Mouse (Mus musculus) liver, postnatal 0 days (tissue): Measurements from ENCODE around the gene Ahdc1. TPM values are rescaled to one million over a fixed set of nuclear protein-coding genes. Genes with fewer than 3 reads are reported as not detected.
A peak's percentile ranks its signal among the peaks of the same experiment; 100 is the strongest.
"Not testable (repeated sequence)": the region's sequence is repeated elsewhere in the genome, so short reads cannot be mapped to it uniquely, and the experiment has no call there.

Source experiments
- ATAC-seq: fragments of 200-750 bp; cut with Nextera tagmentation; 2 replicates; pipeline ENCODE4 v1.8.0; 2017; ENCODE audit warnings: mild to moderate bottlenecking, moderate library complexity
- DNase-seq: peaks from one replicate; pipeline ENCODE4 v3.0.0-alpha.2; 2016
- H3K27ac ChIP-seq: fragments of 300-500 bp; sonication (generic); 2 replicates; pipeline ENCODE4 v1.5.1; 2014; ENCODE audit warnings: antibody characterized with exemption, moderate library complexity, mild to moderate bottlenecking, low read depth
- H3K27me3 ChIP-seq: fragments of 300-500 bp; sonication (generic); 2 replicates; pipeline ENCODE4 v1.6.1; 2014; ENCODE audit warnings: low read length, control low read depth, mixed read lengths; ENCODE audit not compliant: insufficient read depth
- H3K36me3 ChIP-seq: fragments of 300-500 bp; sonication (generic); replicated peaks from 2 replicates; pipeline ENCODE4 v1.6.1; 2014; ENCODE audit warnings: mild to moderate bottlenecking, control low read depth, low read length, moderate library complexity, mixed read lengths; ENCODE audit not compliant: insufficient read depth
- H3K4me1 ChIP-seq: fragments of 300-500 bp; sonication (generic); 2 replicates; pipeline ENCODE4 v1.6.1; 2014; ENCODE audit warnings: antibody characterized with exemption, mild to moderate bottlenecking, control low read depth; ENCODE audit not compliant: insufficient read depth
- H3K4me2 ChIP-seq: fragments of 300-500 bp; sonication (generic); 2 replicates; pipeline ENCODE4 v1.6.1; 2014; ENCODE audit warnings: low read depth, mild to moderate bottlenecking, low read length, moderate library complexity, mixed read lengths
- H3K4me3 ChIP-seq: fragments of 300-500 bp; sonication (generic); 2 replicates; pipeline ENCODE4 v1.5.1; 2014; ENCODE audit warnings: low read depth, low read length
- H3K9ac ChIP-seq: fragments of 300-500 bp; sonication (generic); replicated peaks from 2 replicates; pipeline ENCODE4 v1.6.1; 2014; ENCODE audit warnings: mild to moderate bottlenecking, moderate library complexity
- H3K9me3 ChIP-seq: fragments of 300-500 bp; sonication (generic); 2 replicates; pipeline ENCODE4 v1.6.1; 2016; ENCODE audit warnings: mild to moderate bottlenecking, control low read depth, low read length, mixed read lengths
- CTCF ChIP-seq: sonication (generic); IDR thresholded peaks from 2 replicates; pipeline ENCODE4 v1.5.1; 2016; ENCODE audit warnings: antibody characterized with exemption, low read depth
- EP300 ChIP-seq: IDR thresholded peaks from 2 replicates; pipeline ENCODE4 v1.6.1; 2016; ENCODE audit warnings: antibody characterized with exemption, low read depth, mild to moderate bottlenecking
- WGBS: fragments of 180-500 bp; shearing (Covaris S2); extraction: QIAGEN DNeasy Blood & Tissue Kit; methylation state at CpG from one replicate; pipeline ENCODE4 v1.1.7; 2014; ENCODE audit not compliant: insufficient replicate concordance; 5-methylcytosine and 5-hydroxymethylcytosine counted together
- polyA plus RNA-seq: library from polyadenylated mRNA; unstranded; fragments of >200 nt; fragmentation: Nextera tagmentation; extraction: Ambion mirVana; gene quantifications from 2 replicates; pipeline ENCODE4 v1.2.1, GENCODE M21; 2015

The Ahdc1 gene
- polyA plus RNA-seq, 1 experiment from 2014 or later = 0.87 TPM

GRCm38 (mm10) chr4:133091459-133091785 is 80.4 kb downstream of the Ahdc1 start:
- no peaks in the 10 kb centered on the region for H3K36me3 ChIP-seq
- H3K9me3 ChIP-seq = no peaks in the 10 kb centered on the region
- DNase-seq = no peak
- 48% methylated on average over 4 of the region's 4 CpGs for WGBS
- H3K4me3 ChIP-seq = no peak overlapping the region
- 0 out of 2 replicates have a peak, but pooled peaks cover 3% of the 10 kb centered on the region for H3K27me3 ChIP-seq
- H3K4me1 ChIP-seq = peaks cover 58% of the 10 kb centered on the region
- no peak for TF ChIP-seq CTCF
- H3K4me2 ChIP-seq = no peak overlapping the region
- no peak for ATAC-seq
- H3K9ac ChIP-seq = no peak overlapping the region
- H3K27ac ChIP-seq = no peak overlapping the region

GRCm38 (mm10) chr4:133092453-133092901 is 81.4 kb downstream of the Ahdc1 start:
- WGBS = 7% methylated on average over 18 of the region's 18 CpGs
- Histone ChIP-seq H3K27me3 (0 out of 2 replicates have a peak, but pooled peaks cover 3% of the 10 kb centered on the region), H3K4me2 (peak overlapping the region; percentile 47; the same call in 1 of the 2 replicates), H3K4me1 (peaks cover 51% of the 10 kb centered on the region), H3K36me3 (no peaks in the 10 kb centered on the region), H3K4me3 (no peak overlapping the region), H3K9ac (peak overlapping the region; percentile 30; the same call in 1 of the 2 replicates), H3K27ac (peak overlapping the region; percentile 50; the same call in 1 of the 2 replicates), H3K9me3 (no peaks in the 10 kb centered on the region)
- ATAC-seq (peak; percentile 16; the same call in 1 of the 2 replicates), DNase-seq (peak; percentile 47)
- TF ChIP-seq CTCF (no peak), EP300 (no peak)

- no peak overlapping the region for H3K9ac ChIP-seq
- no peaks in the 10 kb centered on the region for H3K9me3 ChIP-seq
- no peaks in the 10 kb centered on the region for H3K36me3 ChIP-seq
- no peak for TF ChIP-seq EP300
- no peak for TF ChIP-seq CTCF
- ATAC-seq (no peak), DNase-seq (no peak)
- 0 out of 2 replicates have a peak, but pooled peaks cover 3% of the 10 kb centered on the region for H3K27me3 ChIP-seq
- H3K4me3 ChIP-seq = no peak overlapping the region
- 61% methylated on average over 6 of the region's 6 CpGs for WGBS
- H3K27ac ChIP-seq = peak overlapping the region; percentile 45
- peaks cover 45% of the 10 kb centered on the region for H3K4me1 ChIP-seq
- no peak overlapping the region for H3K4me2 ChIP-seq
Measured at GRCm38 (mm10) chr4:133093056-133093455, 82.0 kb downstream of the Ahdc1 start.

GRCm38 (mm10) chr4:133093481-133094033 is 82.5 kb downstream of the Ahdc1 start:
- H3K27me3 ChIP-seq = 0 out of 2 replicates have a peak, but pooled peaks cover 3% of the 10 kb centered on the region
- no peaks in the 10 kb centered on the region for H3K9me3 ChIP-seq
- 34% methylated on average over 6 of the region's 6 CpGs for WGBS
- ATAC-seq (no peak), DNase-seq (peak; percentile 27)
- H3K9ac ChIP-seq = no peak overlapping the region
- peak overlapping the region; percentile 45 for H3K27ac ChIP-seq
- H3K4me1 ChIP-seq = peaks cover 44% of the 10 kb centered on the region
- no peak overlapping the region for H3K4me3 ChIP-seq
- no peak overlapping the region for H3K4me2 ChIP-seq
- no peaks in the 10 kb centered on the region for H3K36me3 ChIP-seq
- TF ChIP-seq CTCF (no peak), EP300 (no peak)

GRCm38 (mm10) chr4:133094255-133094654 is 83.2 kb downstream of the Ahdc1 start:
- H3K4me3 ChIP-seq = no peak overlapping the region
- no peak overlapping the region for H3K4me2 ChIP-seq
- H3K4me1 ChIP-seq = peaks cover 44% of the 10 kb centered on the region
- no peaks in the 10 kb centered on the region for H3K36me3 ChIP-seq
- ATAC-seq = no peak
- H3K9me3 ChIP-seq = no peaks in the 10 kb centered on the region
- DNase-seq = no peak
- H3K9ac ChIP-seq = no peak overlapping the region
- H3K27me3 ChIP-seq = 0 out of 2 replicates have a peak, but pooled peaks cover 3% of the 10 kb centered on the region
- WGBS = 40% methylated on average over 1 of the region's 1 CpGs
- TF ChIP-seq CTCF = no peak
- TF ChIP-seq EP300 = no peak
- H3K27ac ChIP-seq = no peak overlapping the region

- no peak for TF ChIP-seq CTCF
- no peak for TF ChIP-seq EP300
- no peak overlapping the region for H3K9ac ChIP-seq
- peak; percentile 80 for ATAC-seq
- DNase-seq = peak; percentile 75
- H3K36me3 ChIP-seq = no peaks in the 10 kb centered on the region
- WGBS = 47% methylated on average over 16 of the region's 16 CpGs
- H3K27me3 ChIP-seq = 0 out of 2 replicates have a peak, but pooled peaks cover 3% of the 10 kb centered on the region
- H3K4me1 ChIP-seq = peaks cover 40% of the 10 kb centered on the region
- no peaks in the 10 kb centered on the region for H3K9me3 ChIP-seq
- no peak overlapping the region for H3K4me3 ChIP-seq
- H3K4me2 ChIP-seq = peak overlapping the region; percentile 42
- peak overlapping the region; percentile 67 for H3K27ac ChIP-seq
Measured at GRCm38 (mm10) chr4:133094936-133095733, 84.1 kb downstream of the Ahdc1 start.

- not testable (repeated sequence) for H3K36me3 ChIP-seq, ATAC-seq, H3K4me3 ChIP-seq, H3K9ac ChIP-seq, H3K9me3 ChIP-seq, DNase-seq, H3K27me3 ChIP-seq
- WGBS = 38% methylated on average over 3 of the region's 3 CpGs
- Histone ChIP-seq H3K4me1 (peaks cover 34% of the 10 kb centered on the region), H3K4me2 (peak overlapping the region; percentile 42), H3K27ac (peak overlapping the region; percentile 67)
Measured at GRCm38 (mm10) chr4:133095734-133096065, 84.6 kb downstream of the Ahdc1 start.

- H3K27me3 ChIP-seq, DNase-seq, H3K27ac ChIP-seq, ATAC-seq, H3K4me2 ChIP-seq, H3K9ac ChIP-seq, H3K9me3 ChIP-seq, H3K36me3 ChIP-seq: not testable (repeated sequence)
- H3K4me1 ChIP-seq = peaks cover 32% of the 10 kb centered on the region
- peak overlapping the region; percentile 40 for H3K4me3 ChIP-seq
- WGBS = 4% methylated on average over 11 of the region's 26 CpGs
Measured at GRCm38 (mm10) chr4:133096671-133097070, 85.6 kb downstream of the Ahdc1 start.
